In genomic region chr3:86075593-86075992, GRCm38 (mm10) we compare ENCODE assay signal across 13 mouse cellular contexts.
DNase-seq lines count a peak whose midpoint lies in the region; TF ChIP-seq lines count a peak whose summit lies in the region.
"Had no signal": no experiment of that assay in that cellular context is flagged by ENCODE, and none has a peak within 500 bp of the region (broad histone marks: within the 10 kb centered on the region; RNA-seq: fewer than 3 reads in every experiment).

No protein-coding gene starts in this region.

- no peak for DNase-seq in gastrocnemius, adult 2 months
- DNase-seq in gastrocnemius, postnatal 10 days = no peak
- no peak for DNase-seq in left cerebral cortex, adult 2 months (ENCODE audit: extremely low spot score in 1 of 2, low spot score in 2 of 2)
- no peak for DNase-seq in left cerebral cortex, postnatal 4 days
- DNase-seq in CH12.LX (ENCODE audit: extremely low read depth) = no peak
- DNase-seq in brain, embryonic 14.5 days (ENCODE audit: low read depth) = no peak
- DNase-seq in neural tube, embryonic 10.5 days (ENCODE audit: extremely low spot score, low spot score) = no peak
- DNase-seq in right cerebral cortex, adult 2 months (ENCODE audit: low spot score in 2 of 2) = no peak
- DNase-seq: cerebellum, adult 11-12 months; gastrocnemius, postnatal 14 days; liver, embryonic 13.5 days; right cerebral cortex, postnatal 14 days had no signal

- no peak for TF ChIP-seq EP300 in CH12.LX (IDR thresholded peaks at IDR 0.05; ENCODE audit: low read length)

- intact Hi-C loops in gastrocnemius, adult 2 months (cut with DNase I) = no loop called here
- intact Hi-C loops in left cerebral cortex, adult 2 months (cut with DNase I) = no loop called here
- intact Hi-C loops in left cerebral cortex, postnatal 4 days (cut with DNase I) = no loop called here

- H3K4me3 ChIP-seq in gastrocnemius, adult 2 months = no peak overlapping the region
- no peak overlapping the region for H3K4me3 ChIP-seq in left cerebral cortex, adult 2 months
- H3K4me3 ChIP-seq in CH12.LX (replicated peaks in 1 of 3; ENCODE audit: low read depth in 2 of 3, low read length in 2 of 3, poor library complexity in 1 of 3) = no peak overlapping the region
- H3K4me3 ChIP-seq: liver, embryonic 13.5 days had no signal

- H3K27ac ChIP-seq in gastrocnemius, adult 2 months = no peak overlapping the region
- H3K27ac ChIP-seq in left cerebral cortex, adult 2 months = no peak overlapping the region
- H3K27ac ChIP-seq in CH12.LX (ENCODE audit: insufficient read depth, low read depth) = no peak overlapping the region
- H3K27ac ChIP-seq: hindbrain, embryonic 14.5 days; liver, embryonic 13.5 days had no signal

- no peaks in the 10 kb centered on the region for H3K4me1 ChIP-seq in CH12.LX (ENCODE audit: control insufficient read depth in 1 of 2, insufficient read depth in 2 of 2)
- H3K4me1 ChIP-seq: liver, embryonic 13.5 days had no signal

- peak; percentile 41 for TF ChIP-seq RAD21 in CH12.LX (IDR thresholded peaks at IDR 0.05; ENCODE audit: low read depth, low read length)

- no peaks in the 10 kb centered on the region for H3K9me3 ChIP-seq in CH12.LX (replicated peaks; ENCODE audit: low read length)
- H3K9me3 ChIP-seq: liver, embryonic 13.5 days had no signal

- H3K27me3 ChIP-seq in CH12.LX (replicated peaks) = no peaks in the 10 kb centered on the region
- H3K27me3 ChIP-seq: liver, embryonic 13.5 days had no signal

- H3K79me2 ChIP-seq in CH12.LX (replicated peaks; ENCODE audit: control insufficient read depth, extremely low read depth, insufficient read depth, poor library complexity, severe bottlenecking) = no peaks in the 10 kb centered on the region

- peak; percentile 51 for TF ChIP-seq CTCF in gastrocnemius, adult 2 months (IDR thresholded peaks at IDR 0.05)
- TF ChIP-seq CTCF in left cerebral cortex, adult 2 months (IDR thresholded peaks at IDR 0.05) = peak; percentile 38
- TF ChIP-seq CTCF in CH12.LX (conservative IDR thresholded peaks at IDR 0.05 in 1 of 2, IDR thresholded peaks at IDR 0.05 in 1 of 2; ENCODE audit: low read depth in 2 of 2, low read length in 2 of 2) = peak in 1 of 2 experiments; percentile 51; a peak in 2 of 4 replicates
- peak; percentile 32; the same call in 1 of the 2 replicates for TF ChIP-seq CTCF in brain, embryonic 14.5 days (IDR thresholded peaks at IDR 0.05; ENCODE audit: borderline replicate concordance, extremely low read depth, insufficient read depth, insufficient read length)

- no peak overlapping the region for H3K9ac ChIP-seq in CH12.LX (ENCODE audit: insufficient read depth, low read depth)
- H3K9ac ChIP-seq: hindbrain, embryonic 14.5 days; liver, embryonic 13.5 days had no signal

- no peaks in the 10 kb centered on the region for H3K36me3 ChIP-seq in CH12.LX (replicated peaks in 1 of 2; ENCODE audit: control insufficient read depth in 1 of 2, insufficient read depth in 1 of 2, low read length in 1 of 2)
- H3K36me3 ChIP-seq: liver, embryonic 13.5 days had no signal

- in situ Hi-C loops in CH12.LX (cut with MboI; ENCODE audit: low pct_ligation_motif_present, low pct_unique_long_range_greater_than_20kb, low sequenced_read_pairs) = no loop called here

- TF ChIP-seq POLR2A in CH12.LX (IDR thresholded peaks at IDR 0.05; ENCODE audit: low read depth, low read length) = no peak
- TF ChIP-seq POLR2A in brain, embryonic 14.5 days (IDR thresholded peaks at IDR 0.05; ENCODE audit: borderline replicate concordance, extremely low read depth, insufficient read depth, insufficient read length, poor library complexity, severe bottlenecking) = no peak

- dilution Hi-C loops in CH12.LX (cut with MboI; ENCODE audit: extremely low pct_ligation_motif_present, extremely low pct_unique_long_range_greater_than_20kb, low sequenced_read_pairs) = no loop called here

- no peak overlapping the region for H3K4me2 ChIP-seq in CH12.LX (ENCODE audit: insufficient read depth, low read depth, poor library complexity, severe bottlenecking)
- H3K4me2 ChIP-seq: hindbrain, embryonic 14.5 days; liver, embryonic 13.5 days had no signal

TF ChIP-seq in CH12.LX, 34 proteins besides CTCF, POLR2A, EP300 and RAD21:
- TF ChIP-seq POLR2AphosphoS2 (IDR thresholded peaks at IDR 0.05; ENCODE audit: low read depth, low read length) (no peak), SMC3 (IDR thresholded peaks at IDR 0.05; ENCODE audit: low read depth, low read length) (peak; percentile 23; the same call in 1 of the 2 replicates)
